ENCODE assay signal across 8 mouse cellular contexts in the genomic region with DNA sequence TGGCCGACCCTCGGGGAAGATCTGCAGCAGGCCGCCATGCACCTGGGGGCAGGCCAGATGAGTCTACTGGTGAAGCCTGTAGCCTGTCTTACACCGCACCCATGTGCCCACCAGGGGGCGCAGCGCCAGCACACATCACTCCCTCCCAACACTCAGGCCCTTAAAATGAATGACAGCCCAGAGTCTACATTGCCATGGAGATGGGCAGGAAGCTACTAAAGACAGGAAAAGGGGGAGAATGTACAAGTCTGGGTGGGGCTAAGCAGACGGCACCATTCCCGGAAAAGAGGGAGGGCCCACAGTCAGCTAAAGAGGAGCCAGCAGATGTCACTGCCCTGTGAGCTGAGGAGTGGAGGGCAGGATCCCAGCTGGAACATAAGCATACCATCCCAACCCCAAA. TPM values are rescaled to one million over a fixed set of nuclear protein-coding genes. Genes with fewer than 3 reads are reported as not detected.
DNase-seq lines count a peak whose midpoint lies in the region; ATAC-seq and TF ChIP-seq lines count a peak whose summit lies in the region.

No protein-coding gene starts in this region.

- peak overlapping the region; percentile 8; the same call in 1 of the 2 replicates for H3K4me3 ChIP-seq in hindbrain, embryonic 14.5 days (replicated peaks; ENCODE audit: low read length)

- ATAC-seq in Patski: peak; percentile 67
- ATAC-seq in hindbrain, embryonic 14.5 days (ENCODE audit: low FRiP score): peak; percentile 89

- H3K27ac ChIP-seq in hindbrain, embryonic 14.5 days: no peak overlapping the region

- H3K4me1 ChIP-seq in hindbrain, embryonic 14.5 days (replicated peaks; ENCODE audit: control insufficient read depth, insufficient read depth, low read length): peaks cover 43% of the 10 kb centered on the region

- no peaks in the 10 kb centered on the region for H3K27me3 ChIP-seq in Patski
- no peaks in the 10 kb centered on the region for H3K27me3 ChIP-seq in hindbrain, embryonic 14.5 days (ENCODE audit: control insufficient read depth, insufficient read depth, low read length)

- POLR2A ChIA-PET in Patski (lab: Charles Lee): interaction anchor here (0.7 to 0.8 kb wide), 2 partner anchors 20 to 29 kb away, joined by 3 read pairs; no protein-coding TSS in a partner anchor

- CTCF ChIA-PET in Patski (lab: Charles Lee): interaction anchor here (0.7 to 2.4 kb wide), 11 partner anchors 9 to 123 kb away, joined by 3 to 11 read pairs (median 3); a partner anchor contains a TSS

- DNase-seq in Patski (ENCODE audit: low read depth, low spot score): no peak
- peak; percentile 93 to 96 for DNase-seq in cerebellum, postnatal 10 days
- peak; percentile 82 for DNase-seq in frontal cortex, postnatal 25 days (ENCODE audit: low spot score in 2 of 2)
- DNase-seq in hindbrain, embryonic 14.5 days (ENCODE audit: low spot score): peak; percentile 80
- peak; percentile 87 for DNase-seq in left cerebral cortex, adult 11 months (ENCODE audit: low spot score)
- DNase-seq in lung, postnatal 36 days: peak; percentile 96
- peak; percentile 74 for DNase-seq in retina, postnatal 7 days (ENCODE audit: low read depth, low spot score)
- DNase-seq in urinary bladder, adult 18-20 months (ENCODE audit: low spot score in 2 of 2): peak; percentile 72 to 74

- WGBS in hindbrain, embryonic 14.5 days: 24% methylated on average over 8 of the region's 8 CpGs

- H3K9ac ChIP-seq in hindbrain, embryonic 14.5 days: no peak overlapping the region

- no peak overlapping the region for H3K4me2 ChIP-seq in hindbrain, embryonic 14.5 days (replicated peaks)

- H3K36me3 ChIP-seq in hindbrain, embryonic 14.5 days (replicated peaks; ENCODE audit: control insufficient read depth, insufficient read depth): peaks cover 67% of the 10 kb centered on the region

- in situ Hi-C loops in Patski (cut with MboI; ENCODE audit: low pct_unique_long_range_greater_than_20kb): no loop called here

- TF ChIP-seq CTCF in Patski (IDR thresholded peaks at IDR 0.05): no peak

- no peaks in the 10 kb centered on the region for H3K9me3 ChIP-seq in hindbrain, embryonic 14.5 days (ENCODE audit: control insufficient read depth, low read length)

RNA-seq across cellular contexts. Expression of a gene that starts 6.4 kb away (rescaled TPM):
- polyA plus RNA-seq in Patski (2021): 0.33 TPM
- polyA plus RNA-seq in hindbrain, embryonic 14.5 days (2014; fragmentation: Nextera tagmentation; extraction: Ambion mirVana): 0.17 and 0.19 TPM in 2 replicates

RNA-seq across cellular contexts. Expression of a gene that starts 6.7 kb away (rescaled TPM):
- 51.6 TPM for polyA plus RNA-seq in Patski (2021)
- 55.3 and 55.7 TPM in 2 replicates for polyA plus RNA-seq in hindbrain, embryonic 14.5 days (2014; fragmentation: Nextera tagmentation; extraction: Ambion mirVana)

RNA-seq across cellular contexts. Expression of a gene that starts 18.8 kb away (rescaled TPM):
- polyA plus RNA-seq in Patski (2021): 56.9 TPM
- polyA plus RNA-seq in hindbrain, embryonic 14.5 days (2014; fragmentation: Nextera tagmentation; extraction: Ambion mirVana): 91.3 and 102 TPM in 2 replicates

RNA-seq across cellular contexts. Expression of a gene that starts 21.0 kb away (rescaled TPM):
- polyA plus RNA-seq in Patski (2021): not detected
- not detected in 2 replicates for polyA plus RNA-seq in hindbrain, embryonic 14.5 days (2014; fragmentation: Nextera tagmentation; extraction: Ambion mirVana)

RNA-seq across cellular contexts. Expression of a gene that starts 21.1 kb away (rescaled TPM):
- polyA plus RNA-seq in Patski (2021): not detected
- 24.6 and 28.5 TPM in 2 replicates for polyA plus RNA-seq in hindbrain, embryonic 14.5 days (2014; fragmentation: Nextera tagmentation; extraction: Ambion mirVana)
